Mouse (Mus musculus) lung, embryonic 15.5 days (tissue): ENCODE data around the gene Pkd1l2. TPM values are rescaled to one million over a fixed set of nuclear protein-coding genes. Genes with fewer than 3 reads are reported as not detected.

Source experiments
- ATAC-seq: fragments of 200-750 bp; cut with Nextera tagmentation; 2 replicates; pipeline ENCODE4 v1.8.0; 2017; ENCODE audit warnings: moderate number of reproducible peaks, borderline replicate concordance; ENCODE audit not compliant: low FRiP score, low TSS enrichment; ENCODE audit errors: extremely low read depth
- H3K27ac ChIP-seq: fragments of 300-500 bp; sonication (generic); 2 replicates; pipeline ENCODE4 v1.5.1; 2015; ENCODE audit warnings: moderate library complexity, mild to moderate bottlenecking, inconsistent platforms
- H3K27me3 ChIP-seq: fragments of 300-500 bp; sonication (generic); 2 replicates; pipeline ENCODE4 v1.6.1; 2015; ENCODE audit warnings: inconsistent platforms
- H3K36me3 ChIP-seq: fragments of 300-500 bp; sonication (generic); 2 replicates; pipeline ENCODE4 v1.6.1; 2015; ENCODE audit warnings: inconsistent platforms
- H3K4me1 ChIP-seq: fragments of 300-500 bp; sonication (generic); 2 replicates; pipeline ENCODE4 v1.6.1; 2015; ENCODE audit warnings: inconsistent platforms
- H3K4me2 ChIP-seq: fragments of 300-500 bp; sonication (generic); 2 replicates; pipeline ENCODE4 v1.6.1; 2015; ENCODE audit warnings: inconsistent platforms, mild to moderate bottlenecking, moderate library complexity
- H3K4me3 ChIP-seq: fragments of 300-500 bp; sonication (generic); 2 replicates; pipeline ENCODE4 v1.5.1; 2015; ENCODE audit warnings: mild to moderate bottlenecking, inconsistent platforms
- H3K9ac ChIP-seq: fragments of 300-500 bp; sonication (generic); 2 replicates; pipeline ENCODE4 v1.6.1; 2015; ENCODE audit warnings: inconsistent platforms
- H3K9me3 ChIP-seq: fragments of 300-500 bp; sonication (generic); 2 replicates; pipeline ENCODE4 v1.6.1; 2016; ENCODE audit warnings: inconsistent platforms
- WGBS: fragments of 180-500 bp; shearing (Covaris S2); methylation state at CpG from one replicate; pipeline ENCODE4 v1.1.7; 2015; 5-methylcytosine and 5-hydroxymethylcytosine counted together
- polyA plus RNA-seq: library from polyadenylated mRNA; unstranded; fragments of >200 nt; fragmentation: Nextera tagmentation; extraction: Ambion mirVana; gene quantifications from 2 replicates; pipeline ENCODE4 v1.2.1, GENCODE M21; 2015

Gene Pkd1l2
- polyA plus RNA-seq, result not detected in 2 replicates

GRCm38 (mm10) chr8:117082399-117082872 lies at the start of gene Pkd1l2:
Gene Pkd1l2 (minus strand): TSS chr8:117082449.
- no peaks in the 10 kb centered on the region for H3K9me3 ChIP-seq

GRCm38 (mm10) chr8:117127063-117127462 lies 44.8 kb upstream of the Pkd1l2 start:
- Histone ChIP-seq H3K4me1 (no peaks in the 10 kb centered on the region), H3K36me3 (no peaks in the 10 kb centered on the region), H3K9ac (no peak overlapping the region), H3K27me3 (no peaks in the 10 kb centered on the region), H3K4me2 (no peak overlapping the region), H3K9me3 (no peaks in the 10 kb centered on the region), H3K27ac (no peak overlapping the region), H3K4me3 (no peak overlapping the region)
- WGBS, result 83% methylated on average over 8 of the region's 8 CpGs
- ATAC-seq, result no peak

More at GRCm38 (mm10) chr8:117082399-117082872, at the start of gene Pkd1l2:
- no peaks in the 10 kb centered on the region for H3K36me3 ChIP-seq
- H3K4me2 ChIP-seq, result no peak within 1 kb of the TSS
- no peak within 1 kb of the TSS for H3K4me3 ChIP-seq
- WGBS, result 57% methylated on average over 8 of the region's 8 CpGs
- H3K4me1 ChIP-seq, result 0 out of 2 replicates have a peak, but pooled peaks cover 3% of the 10 kb centered on the region
- no peak for ATAC-seq
- no peaks in the 10 kb centered on the region for H3K27me3 ChIP-seq
- no peak within 1 kb of the TSS for H3K9ac ChIP-seq
- no peak within 1 kb of the TSS for H3K27ac ChIP-seq

GRCm38 (mm10) chr8:117126411-117126810 lies 44.2 kb upstream of the Pkd1l2 start:
- Histone ChIP-seq H3K9ac (no peak overlapping the region), H3K4me3 (no peak overlapping the region), H3K36me3 (no peaks in the 10 kb centered on the region), H3K27ac (no peak overlapping the region), H3K4me1 (no peaks in the 10 kb centered on the region), H3K9me3 (no peaks in the 10 kb centered on the region), H3K4me2 (no peak overlapping the region), H3K27me3 (no peaks in the 10 kb centered on the region)
- no peak for ATAC-seq
- WGBS, result 94% methylated on average over 3 of the region's 3 CpGs

GRCm38 (mm10) chr8:117125854-117126253 lies 43.6 kb upstream of the Pkd1l2 start:
- H3K36me3 ChIP-seq, result no peaks in the 10 kb centered on the region
- H3K9me3 ChIP-seq, result no peaks in the 10 kb centered on the region
- no peak overlapping the region for H3K9ac ChIP-seq
- WGBS, result 82% methylated on average over 3 of the region's 3 CpGs
- no peak overlapping the region for H3K4me3 ChIP-seq
- H3K27ac ChIP-seq, result no peak overlapping the region
- no peak overlapping the region for H3K4me2 ChIP-seq
- H3K4me1 ChIP-seq, result no peaks in the 10 kb centered on the region
- ATAC-seq, result no peak
- no peaks in the 10 kb centered on the region for H3K27me3 ChIP-seq

GRCm38 (mm10) chr8:117123850-117124633 lies 41.8 kb upstream of the Pkd1l2 start:
- H3K4me3 ChIP-seq, result no peak overlapping the region
- no peak overlapping the region for H3K27ac ChIP-seq
- H3K9ac ChIP-seq, result no peak overlapping the region
- 66% methylated on average over 13 of the region's 13 CpGs for WGBS
- no peaks in the 10 kb centered on the region for H3K36me3 ChIP-seq
- H3K4me2 ChIP-seq, result no peak overlapping the region
- no peaks in the 10 kb centered on the region for H3K27me3 ChIP-seq
- H3K9me3 ChIP-seq, result no peaks in the 10 kb centered on the region
- H3K4me1 ChIP-seq, result no peaks in the 10 kb centered on the region
- ATAC-seq, result peak; percentile 60; the same call in 1 of the 2 replicates

GRCm38 (mm10) chr8:117121277-117121676 lies 39.0 kb upstream of the Pkd1l2 start:
- Histone ChIP-seq H3K4me1 (peaks cover 3% of the 10 kb centered on the region; the same call in 1 of the 2 replicates), H3K9ac (no peak overlapping the region), H3K27me3 (no peaks in the 10 kb centered on the region), H3K9me3 (no peaks in the 10 kb centered on the region), H3K4me3 (no peak overlapping the region), H3K4me2 (no peak overlapping the region), H3K27ac (no peak overlapping the region), H3K36me3 (no peaks in the 10 kb centered on the region)
- ATAC-seq, result no peak
- 62% methylated on average over 8 of the region's 8 CpGs for WGBS

GRCm38 (mm10) chr8:117118409-117118808 lies 36.2 kb upstream of the Pkd1l2 start:
- Histone ChIP-seq H3K9ac (no peak overlapping the region), H3K4me3 (no peak overlapping the region), H3K9me3 (no peaks in the 10 kb centered on the region), H3K4me2 (no peak overlapping the region), H3K4me1 (peaks cover 16% of the 10 kb centered on the region), H3K36me3 (no peaks in the 10 kb centered on the region), H3K27me3 (no peaks in the 10 kb centered on the region), H3K27ac (no peak overlapping the region)
- 78% methylated on average over 9 of the region's 9 CpGs for WGBS
- ATAC-seq, result no peak

- Histone ChIP-seq H3K4me3 (no peak overlapping the region), H3K4me2 (no peak overlapping the region), H3K27me3 (no peaks in the 10 kb centered on the region), H3K9me3 (no peaks in the 10 kb centered on the region), H3K27ac (no peak overlapping the region), H3K9ac (no peak overlapping the region), H3K4me1 (peaks cover 16% of the 10 kb centered on the region), H3K36me3 (no peaks in the 10 kb centered on the region)
- no peak for ATAC-seq
- 58% methylated on average over 7 of the region's 7 CpGs for WGBS
These were observed 34.3 kb upstream of the Pkd1l2 start for GRCm38 (mm10) chr8:117116534-117116933.

- peak overlapping the region; percentile 38 for H3K4me2 ChIP-seq
- no peaks in the 10 kb centered on the region for H3K27me3 ChIP-seq
- ATAC-seq, result 0 out of 2 replicates have a peak, but pooled peaks have one; percentile 33
- H3K4me1 ChIP-seq, result peaks cover 16% of the 10 kb centered on the region
- H3K27ac ChIP-seq, result peak overlapping the region; percentile 35
- H3K36me3 ChIP-seq, result no peaks in the 10 kb centered on the region
- no peak overlapping the region for H3K4me3 ChIP-seq
- no peaks in the 10 kb centered on the region for H3K9me3 ChIP-seq
- WGBS, result 13% methylated on average over 13 of the region's 13 CpGs
- H3K9ac ChIP-seq, result no peak overlapping the region
These were observed 33.6 kb upstream of the Pkd1l2 start for GRCm38 (mm10) chr8:117115676-117116446.

GRCm38 (mm10) chr8:117115094-117115493 lies 32.8 kb upstream of the Pkd1l2 start:
- ATAC-seq, result no peak
- WGBS, result 32% methylated on average over 6 of the region's 6 CpGs
- Histone ChIP-seq H3K4me2 (peak overlapping the region; percentile 38), H3K27me3 (no peaks in the 10 kb centered on the region), H3K27ac (peak overlapping the region; percentile 35), H3K36me3 (no peaks in the 10 kb centered on the region), H3K4me1 (peaks cover 16% of the 10 kb centered on the region), H3K4me3 (no peak overlapping the region), H3K9me3 (no peaks in the 10 kb centered on the region), H3K9ac (no peak overlapping the region)

- no peaks in the 10 kb centered on the region for H3K27me3 ChIP-seq
- no peaks in the 10 kb centered on the region for H3K36me3 ChIP-seq
- H3K4me2 ChIP-seq, result no peak overlapping the region
- H3K9me3 ChIP-seq, result no peaks in the 10 kb centered on the region
- no peak overlapping the region for H3K9ac ChIP-seq
- H3K27ac ChIP-seq, result no peak overlapping the region
- H3K4me1 ChIP-seq, result peaks cover 16% of the 10 kb centered on the region
- ATAC-seq, result no peak
- H3K4me3 ChIP-seq, result no peak overlapping the region
- 51% methylated on average over 8 of the region's 8 CpGs for WGBS
These were observed 30.0 kb upstream of the Pkd1l2 start for GRCm38 (mm10) chr8:117112261-117112660.

- H3K27me3 ChIP-seq, result no peaks in the 10 kb centered on the region
- no peak overlapping the region for H3K4me2 ChIP-seq
- H3K4me1 ChIP-seq, result peaks cover 16% of the 10 kb centered on the region
- H3K4me3 ChIP-seq, result no peak overlapping the region
- no peak overlapping the region for H3K27ac ChIP-seq
- no peaks in the 10 kb centered on the region for H3K9me3 ChIP-seq
- H3K9ac ChIP-seq, result no peak overlapping the region
- no peaks in the 10 kb centered on the region for H3K36me3 ChIP-seq
- ATAC-seq, result no peak
- 51% methylated on average over 3 of the region's 3 CpGs for WGBS
These were observed 29.4 kb upstream of the Pkd1l2 start for GRCm38 (mm10) chr8:117111641-117112040.
